Mouse (Mus musculus) intestine, embryonic 16.5 days (tissue): ENCODE data around the gene Pabpc4. TPM values are rescaled to one million over a fixed set of nuclear protein-coding genes. Genes with fewer than 3 reads are reported as not detected.

ENCODE experiments used
- ATAC-seq: fragments of 200-750 bp; cut with Nextera tagmentation; 2 replicates; pipeline ENCODE4 v1.8.0; 2017; ENCODE audit warnings: moderate TSS enrichment, moderate library complexity
- H3K27ac ChIP-seq: fragments of 300-500 bp; sonication (generic); 2 replicates; pipeline ENCODE4 v1.5.1; 2014; ENCODE audit warnings: mild to moderate bottlenecking, low read length
- H3K27me3 ChIP-seq: fragments of 300-500 bp; sonication (generic); replicated peaks from 2 replicates; pipeline ENCODE4 v1.6.1; 2014; ENCODE audit warnings: low read length, control low read depth, mixed read lengths; ENCODE audit not compliant: control insufficient read depth, insufficient read depth
- H3K36me3 ChIP-seq: fragments of 300-500 bp; sonication (generic); 2 replicates; pipeline ENCODE4 v1.6.1; 2014; ENCODE audit warnings: low read length, control low read depth; ENCODE audit not compliant: control insufficient read depth, insufficient read depth
- H3K4me1 ChIP-seq: fragments of 300-500 bp; sonication (generic); 2 replicates; pipeline ENCODE4 v1.6.1; 2014; ENCODE audit warnings: low read length, control low read depth, mixed read lengths; ENCODE audit not compliant: control insufficient read depth, insufficient read depth
- H3K4me2 ChIP-seq: fragments of 300-500 bp; sonication (generic); 2 replicates; pipeline ENCODE4 v1.6.1; 2014; ENCODE audit warnings: low read depth, low read length, control low read depth
- H3K4me3 ChIP-seq: fragments of 300-500 bp; sonication (generic); 2 replicates; pipeline ENCODE4 v1.5.1; 2014; ENCODE audit warnings: mild to moderate bottlenecking, low read length
- H3K9ac ChIP-seq: fragments of 300-500 bp; sonication (generic); 2 replicates; pipeline ENCODE4 v1.6.1; 2014; ENCODE audit warnings: low read depth, low read length
- H3K9me3 ChIP-seq: fragments of 300-500 bp; sonication (generic); 2 replicates; pipeline ENCODE4 v1.6.1; 2016; ENCODE audit warnings: low read length, control low read depth; ENCODE audit not compliant: control insufficient read depth
- WGBS: fragments of 180-500 bp; shearing (Covaris S2); extraction: QIAGEN DNeasy Blood & Tissue Kit; methylation state at CpG from one replicate; pipeline ENCODE4 v1.1.7; 2014; 5-methylcytosine and 5-hydroxymethylcytosine counted together
- polyA plus RNA-seq: library from polyadenylated mRNA; unstranded; fragments of >200 nt; fragmentation: Nextera tagmentation; extraction: Ambion mirVana; gene quantifications from 2 replicates; pipeline ENCODE4 v1.2.1, GENCODE M21; 2015

The Pabpc4 gene
- 31.6 and 36.7 TPM in 2 replicates for polyA plus RNA-seq

DNA sequence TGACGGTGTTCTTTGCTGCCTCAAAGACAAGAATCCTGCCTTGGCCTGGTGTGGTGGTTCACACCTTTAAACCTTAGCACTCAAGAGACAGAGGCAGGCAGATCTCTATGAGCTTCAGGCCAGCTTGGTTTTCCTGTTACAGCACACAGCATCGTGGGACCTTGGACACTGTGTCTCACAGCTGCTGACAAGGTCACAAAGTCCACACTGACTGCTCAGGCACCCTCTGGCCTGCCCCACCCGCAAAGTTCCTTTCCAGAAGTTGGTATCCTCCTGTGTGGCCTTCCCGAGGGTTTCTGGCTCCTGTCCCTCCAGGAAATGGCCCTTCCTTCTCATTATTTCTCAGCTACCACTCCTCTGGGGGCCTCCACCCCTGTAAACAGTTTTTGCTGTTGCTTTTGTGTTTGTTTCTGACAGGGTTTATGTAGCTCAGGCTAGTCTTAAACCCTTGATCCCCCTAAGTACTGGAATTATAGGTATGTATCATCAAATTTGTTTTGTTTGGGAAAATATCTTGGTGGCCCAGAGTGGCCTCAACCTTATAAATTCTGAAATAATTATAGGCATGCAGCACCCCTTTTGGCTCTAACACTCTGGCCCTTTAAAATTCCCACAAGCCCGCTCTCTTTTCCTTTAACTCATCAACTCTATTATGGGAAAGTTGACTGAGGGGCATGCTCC lies at the start of gene Pabpc4:
Gene Pabpc4 (plus strand): TSS at position 631 of the 681 bp plus-strand sequence.
- WGBS = 55% methylated on average over 5 of the region's 5 CpGs
- ATAC-seq = peak; percentile 86

DNA sequence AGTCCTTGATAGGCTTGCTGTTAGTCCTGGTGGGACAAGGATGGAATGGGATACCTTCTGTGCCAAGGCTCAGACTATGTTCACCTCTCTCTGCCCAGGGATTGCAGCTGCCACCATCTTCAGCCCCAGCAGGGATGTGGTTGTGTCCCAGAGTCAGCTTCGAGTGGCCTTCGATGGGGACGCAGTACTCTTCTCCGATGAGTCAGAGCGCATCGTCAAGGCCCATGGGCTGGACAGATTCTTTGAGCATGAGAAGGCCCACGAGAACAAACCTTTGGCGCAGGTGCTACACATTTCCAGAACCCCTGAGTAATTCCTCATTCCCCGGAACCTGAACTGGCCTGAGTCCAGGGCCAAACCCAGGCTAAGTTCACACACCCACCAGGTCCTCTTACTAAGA lies 48.2 kb upstream of the Pabpc4 start:
- H3K27ac ChIP-seq = no peak overlapping the region
- H3K4me2 ChIP-seq = no peak overlapping the region
- ATAC-seq = no peak
- 91% methylated on average over 9 of the region's 9 CpGs for WGBS
- no peaks in the 10 kb centered on the region for H3K9me3 ChIP-seq
- no peaks in the 10 kb centered on the region; the same call in 1 of the 2 replicates for H3K27me3 ChIP-seq
- H3K36me3 ChIP-seq = no peaks in the 10 kb centered on the region
- H3K4me1 ChIP-seq = no peaks in the 10 kb centered on the region
- no peak overlapping the region for H3K4me3 ChIP-seq
- no peak overlapping the region for H3K9ac ChIP-seq

More for the DNA sequence above, at the start of gene Pabpc4:
- Histone ChIP-seq H3K4me1 (peaks cover 12% of the 10 kb centered on the region), H3K27ac (no peak within 1 kb of the TSS), H3K4me2 (no peak within 1 kb of the TSS), H3K9ac (no peak within 1 kb of the TSS), H3K4me3 (no peak within 1 kb of the TSS), H3K27me3 (no peaks in the 10 kb centered on the region), H3K9me3 (no peaks in the 10 kb centered on the region), H3K36me3 (no peaks in the 10 kb centered on the region)

DNA sequence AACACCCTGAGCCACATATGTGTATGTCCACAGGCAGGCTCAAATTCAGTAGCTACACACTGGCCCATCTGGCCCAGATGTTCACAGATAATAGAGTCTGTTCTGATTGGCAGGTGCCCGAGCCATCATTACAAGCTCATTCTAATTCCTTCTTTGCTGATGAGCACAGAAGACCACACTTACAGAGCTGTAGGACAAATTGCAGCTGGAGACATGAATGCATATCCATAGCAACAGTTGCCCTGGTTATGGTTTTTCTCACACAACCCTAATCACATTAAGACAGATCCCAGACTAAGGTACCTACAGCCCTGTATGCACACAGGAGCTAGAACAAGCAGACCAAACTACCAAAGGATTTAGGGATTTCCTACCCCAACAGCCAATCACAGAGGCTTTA lies 46.8 kb upstream of the Pabpc4 start:
- Histone ChIP-seq H3K36me3 (no peaks in the 10 kb centered on the region), H3K9me3 (no peaks in the 10 kb centered on the region), H3K4me1 (no peaks in the 10 kb centered on the region), H3K9ac (no peak overlapping the region), H3K27me3 (no peaks in the 10 kb centered on the region; the same call in 1 of the 2 replicates), H3K27ac (no peak overlapping the region), H3K4me3 (no peak overlapping the region), H3K4me2 (no peak overlapping the region)
- no peak for ATAC-seq
- 74% methylated on average over 1 of the region's 1 CpGs for WGBS

DNA sequence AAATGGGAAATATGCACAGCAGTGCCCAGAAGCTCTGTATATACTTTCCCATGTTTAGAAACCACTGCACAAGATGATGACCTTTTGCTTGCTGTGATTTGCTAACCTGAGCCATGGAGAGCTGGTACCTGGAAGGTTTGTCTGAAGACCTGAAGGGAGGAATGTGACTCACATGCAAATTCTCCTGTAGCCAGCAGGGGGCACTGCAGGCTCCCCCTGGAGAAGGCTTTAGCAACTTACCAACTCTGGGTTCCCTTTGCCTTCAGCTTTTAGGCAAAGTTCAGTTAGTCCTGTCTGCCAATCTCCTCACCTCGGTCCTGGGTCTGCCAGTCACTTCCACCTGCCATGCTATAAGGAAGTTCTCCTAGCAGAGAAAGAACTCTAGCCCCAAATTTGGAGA lies 45.4 kb upstream of the Pabpc4 start:
- no peak overlapping the region for H3K4me2 ChIP-seq
- WGBS = 27% methylated on average over 1 of the region's 1 CpGs
- no peak for ATAC-seq
- H3K9me3 ChIP-seq = no peaks in the 10 kb centered on the region
- no peaks in the 10 kb centered on the region; the same call in 1 of the 2 replicates for H3K27me3 ChIP-seq
- H3K4me1 ChIP-seq = no peaks in the 10 kb centered on the region
- no peak overlapping the region for H3K4me3 ChIP-seq
- no peak overlapping the region for H3K27ac ChIP-seq
- no peaks in the 10 kb centered on the region for H3K36me3 ChIP-seq
- H3K9ac ChIP-seq = no peak overlapping the region

DNA sequence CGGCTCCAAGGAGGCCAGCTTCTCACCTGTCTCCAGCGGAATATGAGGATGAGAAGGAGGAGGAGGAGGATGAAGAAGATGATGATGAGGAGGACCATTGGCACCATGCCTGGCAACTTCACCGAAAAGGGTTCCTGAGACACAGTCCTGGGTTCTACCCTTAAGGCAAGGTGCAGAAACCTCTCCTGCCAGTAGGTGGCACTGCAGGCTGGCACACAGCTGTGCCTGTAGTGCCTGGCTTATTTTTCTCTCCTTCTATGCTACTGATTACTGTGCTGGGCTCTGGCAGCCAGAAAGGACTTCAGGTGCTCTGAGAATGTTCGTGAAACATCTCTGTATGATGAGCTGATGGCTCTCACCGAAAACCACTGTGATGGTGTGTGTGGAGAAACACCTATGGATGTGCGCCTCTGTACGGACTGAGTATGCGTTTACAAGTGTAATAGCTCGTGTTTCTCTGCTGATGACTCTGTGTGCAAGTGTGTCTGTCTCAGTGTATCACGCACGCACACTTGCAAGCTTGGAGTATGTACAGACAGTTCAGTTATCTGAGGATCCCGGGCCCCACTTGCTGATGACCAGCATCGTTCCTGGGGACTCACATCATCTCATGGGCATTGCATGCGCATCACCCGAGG lies 42.3 kb upstream of the Pabpc4 start:
- H3K9ac ChIP-seq = no peak overlapping the region
- no peaks in the 10 kb centered on the region for H3K9me3 ChIP-seq
- H3K36me3 ChIP-seq = no peaks in the 10 kb centered on the region
- no peaks in the 10 kb centered on the region for H3K27me3 ChIP-seq
- no peak overlapping the region for H3K4me3 ChIP-seq
- no peak overlapping the region for H3K4me2 ChIP-seq
- no peaks in the 10 kb centered on the region for H3K4me1 ChIP-seq
- H3K27ac ChIP-seq = no peak overlapping the region
- ATAC-seq = peak; percentile 86
- 72% methylated on average over 15 of the region's 15 CpGs for WGBS

DNA sequence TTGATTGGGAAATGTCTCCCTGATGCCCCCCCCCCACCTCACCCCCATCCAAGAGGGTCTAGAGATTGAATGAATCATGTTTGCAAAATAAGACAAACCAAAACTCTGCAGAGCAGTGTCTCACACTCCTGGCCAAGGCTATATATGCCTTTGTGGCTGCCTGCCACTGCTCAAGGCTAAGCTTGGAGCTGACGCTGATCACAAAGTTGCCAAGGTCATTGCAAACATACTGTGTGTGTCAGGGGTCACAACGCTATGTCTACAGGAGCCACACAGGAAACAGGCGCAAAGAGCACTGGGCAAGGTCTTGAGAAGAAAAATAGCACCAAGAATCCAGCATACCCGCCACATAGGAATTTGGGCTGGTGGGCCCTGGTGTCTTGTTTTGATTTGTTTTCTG lies 41.5 kb upstream of the Pabpc4 start:
- no peak for ATAC-seq
- Histone ChIP-seq H3K4me1 (no peaks in the 10 kb centered on the region), H3K36me3 (no peaks in the 10 kb centered on the region), H3K4me3 (no peak overlapping the region), H3K27ac (no peak overlapping the region), H3K9me3 (no peaks in the 10 kb centered on the region), H3K9ac (no peak overlapping the region), H3K27me3 (no peaks in the 10 kb centered on the region), H3K4me2 (no peak overlapping the region)
- 76% methylated on average over 4 of the region's 4 CpGs for WGBS

GRCm38 (mm10) chr4:123223309-123223708 lies 38.8 kb upstream of the Pabpc4 start:
- no peaks in the 10 kb centered on the region for H3K9me3 ChIP-seq

DNA sequence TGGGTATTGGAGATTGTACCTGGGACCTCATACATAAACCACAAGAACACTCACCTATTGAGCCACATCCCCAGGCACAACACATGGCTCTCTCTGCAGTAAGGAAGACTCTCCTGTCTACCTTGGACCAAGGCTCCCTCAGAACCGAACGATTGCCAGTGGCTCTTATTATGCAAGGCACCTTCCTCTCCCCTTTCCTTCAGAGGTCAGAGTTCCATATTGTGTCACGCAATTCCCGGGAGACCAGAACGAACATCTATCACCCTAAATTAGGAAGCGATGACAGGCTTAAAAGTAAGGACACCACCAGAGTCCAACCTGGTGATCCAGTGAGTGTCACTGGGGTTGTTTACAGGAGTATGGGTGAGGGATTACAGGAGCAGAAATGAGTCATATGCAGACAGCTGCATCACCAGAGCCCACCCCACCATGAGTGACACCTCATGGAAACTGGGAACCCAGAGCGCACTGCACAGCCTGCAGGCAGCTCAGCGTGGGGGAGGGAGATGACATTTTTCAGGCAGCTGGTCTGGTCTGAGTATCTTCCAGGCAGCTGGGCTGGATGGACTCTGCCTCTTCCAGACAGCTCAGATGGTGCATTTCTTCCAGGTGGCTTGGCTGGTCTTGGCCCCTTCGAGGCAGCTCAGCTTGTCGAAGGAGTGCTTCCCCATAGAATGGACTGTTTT lies 36.3 kb upstream of the Pabpc4 start:
- Histone ChIP-seq H3K9ac (no peak overlapping the region), H3K4me3 (no peak overlapping the region), H3K4me2 (no peak overlapping the region), H3K36me3 (no peaks in the 10 kb centered on the region), H3K27ac (peak overlapping the region; percentile 24; the same call in 1 of the 2 replicates), H3K27me3 (no peaks in the 10 kb centered on the region), H3K4me1 (peaks cover 30% of the 10 kb centered on the region), H3K9me3 (no peaks in the 10 kb centered on the region)
- WGBS = 45% methylated on average over 10 of the region's 10 CpGs
- ATAC-seq = peak; percentile 56

More at GRCm38 (mm10) chr4:123223309-123223708, 38.8 kb upstream of the Pabpc4 start:
- peaks cover 18% of the 10 kb centered on the region for H3K4me1 ChIP-seq
- no peak for ATAC-seq
- H3K4me2 ChIP-seq = no peak overlapping the region
- WGBS = 61% methylated on average over 3 of the region's 3 CpGs
- no peak overlapping the region for H3K4me3 ChIP-seq
- no peak overlapping the region for H3K27ac ChIP-seq
- no peaks in the 10 kb centered on the region for H3K27me3 ChIP-seq
- H3K9ac ChIP-seq = no peak overlapping the region
- H3K36me3 ChIP-seq = no peaks in the 10 kb centered on the region

- no peak overlapping the region for H3K9ac ChIP-seq
- no peak overlapping the region for H3K4me3 ChIP-seq
- H3K27me3 ChIP-seq = no peaks in the 10 kb centered on the region
- peaks cover 30% of the 10 kb centered on the region for H3K4me1 ChIP-seq
- no peaks in the 10 kb centered on the region for H3K9me3 ChIP-seq
- no peak overlapping the region for H3K4me2 ChIP-seq
- H3K36me3 ChIP-seq = no peaks in the 10 kb centered on the region
- 44% methylated on average over 4 of the region's 4 CpGs for WGBS
- peak overlapping the region; percentile 31 for H3K27ac ChIP-seq
- peak; percentile 72 for ATAC-seq
These were observed 34.4 kb upstream of the Pabpc4 start for GRCm38 (mm10) chr4:123227707-123228106.
